Mouse (Mus musculus) thymus, adult 2 months (tissue): ENCODE results near the gene Ska2.

Experiments used
- CTCF ChIP-seq: fragments of 200-500 bp; IDR thresholded peaks from 2 replicates; pipeline ENCODE4 v1.5.1; 2012; ENCODE audit warnings: mild to moderate bottlenecking, control low read depth, low read length, moderate library complexity, borderline replicate concordance; ENCODE audit not compliant: control insufficient read depth, poor library complexity, insufficient read depth; ENCODE audit errors: extremely low read depth
- POLR2A ChIP-seq: fragments of 200-500 bp; IDR thresholded peaks from 2 replicates; pipeline ENCODE4 v1.6.1; 2012; ENCODE audit warnings: mild to moderate bottlenecking, low read length, control low read depth, moderate library complexity; ENCODE audit not compliant: control insufficient read depth, poor library complexity, insufficient read depth; ENCODE audit errors: extremely low read depth

- TF ChIP-seq CTCF = no peak; the same call in 1 of the 2 replicates
- peak; percentile 59; the same call in 1 of the 2 replicates for TF ChIP-seq POLR2A
Observed at GRCm38 (mm10) chr11:87086290-87086984, 22.6 kb upstream of the Ska2 start, which contains the start of gene Smg8.
